Mouse (Mus musculus) forebrain, embryonic 12.5 days (tissue): ENCODE measurements at regions not wholly inside any gene's neighbourhood (a gene's known extent, or its start where the extent isn't known, plus 50 kb on each side); places are given as distances from the start of the nearest gene placed in this dataset.
A peak's percentile ranks its signal among the peaks of the same experiment; 100 is the strongest.

Source experiments
- ATAC-seq: fragments of 200-750 bp; cut with Nextera tagmentation; 2 replicates; pipeline ENCODE4 v1.8.0; 2017; ENCODE audit warnings: moderate TSS enrichment; ENCODE audit not compliant: low FRiP score
- H3K27ac ChIP-seq: fragments of 300-500 bp; sonication (generic); 2 replicates; pipeline ENCODE4 v1.5.1; 2016; ENCODE audit warnings: mild to moderate bottlenecking
- H3K27me3 ChIP-seq: fragments of 300-500 bp; sonication (generic); 2 replicates; pipeline ENCODE4 v1.6.1; 2016; ENCODE audit warnings: mild to moderate bottlenecking
- H3K36me3 ChIP-seq: fragments of 300-500 bp; sonication (generic); replicated peaks from 2 replicates; pipeline ENCODE4 v1.6.1; 2016; ENCODE audit warnings: mild to moderate bottlenecking
- H3K4me1 ChIP-seq: fragments of 300-500 bp; sonication (generic); 2 replicates; pipeline ENCODE4 v1.6.1; 2016
- H3K4me2 ChIP-seq: fragments of 300-500 bp; sonication (generic); 2 replicates; pipeline ENCODE4 v1.6.1; 2016; ENCODE audit warnings: mild to moderate bottlenecking, moderate library complexity
- H3K4me3 ChIP-seq: fragments of 300-500 bp; sonication (generic); replicated peaks from 2 replicates; pipeline ENCODE4 v1.5.1; 2016; ENCODE audit warnings: mild to moderate bottlenecking
- H3K9ac ChIP-seq: fragments of 300-500 bp; sonication (generic); 2 replicates; pipeline ENCODE4 v1.6.1; 2016; ENCODE audit warnings: mild to moderate bottlenecking
- H3K9me3 ChIP-seq: fragments of 300-500 bp; sonication (generic); 2 replicates; pipeline ENCODE4 v1.6.1; 2016
- WGBS: fragments of 180-500 bp; shearing (Covaris S2); methylation state at CpG from one replicate; pipeline ENCODE4 v1.1.7; 2016; 5-methylcytosine and 5-hydroxymethylcytosine counted together

DNA sequence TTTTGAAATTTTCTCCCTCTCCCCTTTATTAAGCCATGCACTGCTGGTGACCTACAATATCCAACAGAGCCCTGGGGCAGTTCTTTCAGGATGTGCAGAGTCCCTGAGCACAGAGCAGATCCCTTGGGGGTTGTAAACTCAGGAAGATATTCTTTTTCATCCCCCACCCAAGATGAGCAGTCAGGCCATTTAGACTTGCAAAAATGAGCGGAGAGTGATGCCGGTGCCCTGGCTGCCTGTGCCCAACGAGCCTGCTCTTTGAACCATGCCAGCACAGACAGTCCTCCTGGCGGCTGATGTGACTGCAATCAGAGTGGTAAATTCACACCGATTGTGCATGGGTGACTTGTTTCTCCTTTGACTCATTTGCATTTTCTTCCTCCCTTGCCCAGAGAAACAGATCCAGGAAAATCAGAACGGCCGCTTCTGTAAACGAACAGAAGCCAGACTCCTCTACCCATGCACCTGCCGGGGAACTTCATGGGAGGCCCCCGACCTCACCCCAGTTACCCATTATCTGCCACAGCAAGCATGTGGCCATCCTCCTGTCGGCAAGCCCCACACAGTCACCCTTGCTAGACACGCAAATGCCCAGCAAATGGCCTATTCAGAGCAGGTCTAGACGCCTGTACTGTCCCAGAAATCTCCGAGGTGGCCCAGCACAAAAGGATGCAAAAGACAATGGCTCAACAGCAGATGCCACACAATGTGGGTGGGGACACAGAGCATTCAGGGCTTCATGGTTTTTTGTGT lies 92.4 kb downstream of the Gm815 start:
- Histone ChIP-seq H3K9me3 (no peaks in the 10 kb centered on the region), H3K9ac (peak overlapping the region; percentile 1; the same call in 1 of the 2 replicates), H3K4me3 (no peak overlapping the region), H3K27me3 (no peaks in the 10 kb centered on the region), H3K4me1 (peaks cover 23% of the 10 kb centered on the region), H3K4me2 (peak overlapping the region; percentile 34), H3K36me3 (no peaks in the 10 kb centered on the region), H3K27ac (peak overlapping the region; percentile 67)
- WGBS: 30% methylated on average over 14 of the region's 14 CpGs
- peak; percentile 80 for ATAC-seq

DNA sequence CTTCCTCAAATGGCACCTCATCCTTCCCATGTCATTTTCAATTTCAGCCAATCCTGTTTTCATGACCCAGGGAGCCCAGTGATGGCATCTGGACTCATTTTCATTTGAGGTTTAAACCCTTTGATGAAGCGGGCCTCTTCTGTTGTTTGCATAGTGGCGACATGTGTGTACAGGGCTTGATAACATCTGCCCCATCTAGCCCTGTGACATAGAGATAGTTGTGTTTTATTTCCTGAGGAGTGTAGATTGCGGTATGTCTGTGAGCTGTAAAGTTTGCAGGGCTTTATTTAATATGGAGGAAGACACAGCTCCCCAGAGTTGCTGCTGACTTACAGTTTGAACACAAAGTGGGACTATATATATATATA lies 92.9 kb downstream of the Gm815 start:
- Histone ChIP-seq H3K9me3 (0 out of 2 replicates have a peak, but pooled peaks cover 3% of the 10 kb centered on the region), H3K4me1 (peaks cover 23% of the 10 kb centered on the region), H3K4me2 (peak overlapping the region; percentile 34; the same call in 1 of the 2 replicates), H3K9ac (no peak overlapping the region), H3K4me3 (no peak overlapping the region), H3K36me3 (no peaks in the 10 kb centered on the region), H3K27ac (peak overlapping the region; percentile 67), H3K27me3 (no peaks in the 10 kb centered on the region)
- no peak for ATAC-seq
- 77% methylated on average over 3 of the region's 3 CpGs for WGBS

DNA sequence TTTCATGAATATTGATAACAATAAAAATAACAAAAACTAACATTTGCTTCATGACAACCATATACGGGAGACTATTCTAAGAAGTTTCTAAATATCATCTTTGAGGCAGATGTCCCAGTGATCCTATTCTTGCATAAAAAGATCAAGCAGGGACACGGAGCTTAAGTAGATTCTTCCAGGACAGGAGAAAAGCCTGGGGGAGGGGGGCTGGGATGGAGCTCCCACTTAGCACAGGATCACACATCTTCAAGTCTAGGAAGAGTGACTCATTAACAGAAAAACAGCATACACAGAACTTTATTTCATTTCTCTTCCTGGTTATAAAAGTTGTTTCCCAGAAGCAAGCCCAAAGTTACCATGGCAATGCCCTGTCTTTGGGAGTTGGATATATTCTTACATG lies 93.6 kb downstream of the Gm815 start:
- H3K4me2 ChIP-seq: no peak overlapping the region
- H3K36me3 ChIP-seq: no peaks in the 10 kb centered on the region
- H3K9ac ChIP-seq: no peak overlapping the region
- no peaks in the 10 kb centered on the region for H3K27me3 ChIP-seq
- H3K4me1 ChIP-seq: peaks cover 23% of the 10 kb centered on the region
- 84% methylated on average over 2 of the region's 2 CpGs for WGBS
- no peak overlapping the region for H3K4me3 ChIP-seq
- no peak overlapping the region for H3K27ac ChIP-seq
- ATAC-seq: no peak
- 0 out of 2 replicates have a peak, but pooled peaks cover 3% of the 10 kb centered on the region for H3K9me3 ChIP-seq

DNA sequence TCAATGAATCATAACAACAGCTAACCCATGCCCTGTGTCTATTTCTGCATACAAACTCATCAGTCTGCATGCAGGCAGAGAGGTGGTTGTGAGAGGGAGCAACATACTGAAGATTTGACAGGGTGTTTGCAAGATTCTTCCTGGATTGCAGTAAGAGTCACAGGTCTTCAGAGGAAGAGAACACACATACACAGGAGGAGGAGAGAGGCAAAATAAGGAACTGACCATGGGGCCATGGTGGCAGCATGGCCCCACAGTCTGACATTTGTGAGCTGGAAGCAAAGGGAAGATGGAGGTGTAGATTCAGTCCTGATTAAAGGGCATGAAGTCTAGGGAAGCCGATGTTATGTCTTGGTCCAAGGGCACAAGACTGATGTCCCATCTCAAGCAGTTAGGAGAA lies 101.0 kb downstream of the Gm815 start:
- Histone ChIP-seq H3K27ac (no peak overlapping the region), H3K4me3 (no peak overlapping the region), H3K4me2 (no peak overlapping the region), H3K9ac (no peak overlapping the region), H3K27me3 (no peaks in the 10 kb centered on the region), H3K36me3 (no peaks in the 10 kb centered on the region), H3K4me1 (no peaks in the 10 kb centered on the region), H3K9me3 (0 out of 2 replicates have a peak, but pooled peaks cover 3% of the 10 kb centered on the region)
- WGBS: 95% methylated on average over 1 of the region's 1 CpGs
- ATAC-seq: no peak

DNA sequence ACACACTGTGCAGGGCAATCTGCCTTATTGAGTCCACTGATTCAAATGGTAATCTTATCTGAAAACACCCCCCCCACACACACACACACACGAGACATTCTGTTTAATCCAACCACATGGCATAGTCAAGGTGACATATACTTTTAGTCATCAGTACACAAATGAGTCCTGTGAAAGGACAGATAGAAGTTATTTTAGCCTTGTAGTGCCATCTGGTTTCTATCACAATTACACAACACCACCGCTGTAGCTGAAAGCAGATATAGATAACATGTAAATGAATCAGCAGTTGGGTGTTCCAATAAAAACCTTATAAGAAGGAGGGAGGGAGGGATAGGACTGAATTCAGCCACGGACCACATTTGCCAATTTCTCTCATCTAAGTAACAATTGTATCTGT lies 101.5 kb downstream of the Gm815 start:
- no peak overlapping the region for H3K4me3 ChIP-seq
- no peak overlapping the region for H3K27ac ChIP-seq
- WGBS: 81% methylated on average over 3 of the region's 3 CpGs

DNA sequence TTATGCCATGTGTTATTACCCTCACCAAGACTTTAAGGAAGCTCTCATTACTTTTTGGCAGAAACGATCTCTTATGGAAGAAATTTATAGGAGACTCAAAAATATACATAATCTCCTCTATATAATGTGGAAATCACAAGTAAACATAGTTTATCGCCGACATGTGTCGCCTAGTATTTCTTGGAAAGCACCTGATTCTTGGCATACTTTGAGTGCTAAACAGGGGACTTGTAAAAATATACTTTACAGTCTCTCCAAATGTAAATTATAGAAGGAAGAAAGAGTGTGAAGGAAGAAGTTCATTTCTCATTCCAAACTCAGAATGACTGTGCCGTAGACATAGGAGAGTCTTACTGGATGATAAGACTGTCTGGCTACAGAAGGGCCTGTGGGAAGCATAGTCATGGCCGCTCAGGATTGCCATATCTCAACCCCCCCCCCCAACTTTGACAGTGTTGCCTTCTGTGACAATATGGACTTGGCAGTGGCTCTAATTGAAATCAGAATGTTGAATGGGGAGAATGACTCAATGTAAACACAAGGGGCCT lies 102.3 kb downstream of the Gm815 start:
- no peak overlapping the region for H3K4me3 ChIP-seq
- H3K27ac ChIP-seq: no peak overlapping the region
- 89% methylated on average over 6 of the region's 6 CpGs for WGBS
- no peaks in the 10 kb centered on the region for H3K27me3 ChIP-seq
- H3K9ac ChIP-seq: no peak overlapping the region
- H3K9me3 ChIP-seq: 0 out of 2 replicates have a peak, but pooled peaks cover 3% of the 10 kb centered on the region
- no peaks in the 10 kb centered on the region for H3K36me3 ChIP-seq
- no peaks in the 10 kb centered on the region for H3K4me1 ChIP-seq
- no peak for ATAC-seq
- H3K4me2 ChIP-seq: no peak overlapping the region

More for the DNA sequence above, 101.5 kb downstream of the Gm815 start:
- Histone ChIP-seq H3K27me3 (no peaks in the 10 kb centered on the region), H3K9me3 (0 out of 2 replicates have a peak, but pooled peaks cover 3% of the 10 kb centered on the region), H3K4me2 (no peak overlapping the region), H3K9ac (no peak overlapping the region), H3K4me1 (no peaks in the 10 kb centered on the region), H3K36me3 (no peaks in the 10 kb centered on the region)
- ATAC-seq: no peak

DNA sequence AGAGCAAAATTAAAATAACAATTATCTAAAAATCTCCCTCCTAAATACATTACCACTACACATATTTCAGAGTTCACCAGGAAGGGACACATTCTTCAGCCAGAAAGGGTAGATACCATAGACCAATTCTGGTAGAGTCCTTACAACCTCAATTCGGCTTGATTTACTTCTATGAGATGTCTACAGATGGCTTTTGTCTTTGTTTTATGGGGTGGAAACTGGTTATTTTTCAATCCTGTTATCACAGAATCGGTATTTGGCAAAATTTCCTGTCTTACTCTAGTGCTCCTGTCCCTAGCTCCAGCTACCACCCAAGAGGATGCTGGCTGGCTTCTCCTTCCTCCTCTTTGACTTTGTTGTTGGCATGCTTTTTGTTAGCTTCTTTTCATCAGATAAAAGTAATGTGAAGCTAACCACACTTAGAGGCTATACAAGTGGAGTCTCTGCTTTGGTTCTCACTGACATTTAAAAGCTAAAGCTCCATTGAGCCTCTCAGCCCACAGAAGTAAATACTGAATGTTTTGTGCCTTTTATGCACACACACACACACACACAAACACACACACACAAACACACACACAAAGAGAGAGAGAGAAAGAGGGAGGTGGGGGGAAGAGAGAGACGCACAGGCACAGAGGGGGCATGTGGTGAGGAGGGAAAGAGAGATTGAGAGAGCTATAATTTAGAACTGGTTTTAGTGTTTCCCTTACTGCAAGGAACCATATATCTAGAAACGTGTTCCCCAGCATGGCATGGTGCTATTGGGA lies 109.1 kb downstream of the Gm815 start:
- Histone ChIP-seq H3K9me3 (no peaks in the 10 kb centered on the region), H3K4me1 (no peaks in the 10 kb centered on the region), H3K9ac (no peak overlapping the region), H3K36me3 (no peaks in the 10 kb centered on the region), H3K4me3 (no peak overlapping the region), H3K27ac (no peak overlapping the region), H3K4me2 (no peak overlapping the region), H3K27me3 (no peaks in the 10 kb centered on the region)
- WGBS: 77% methylated on average over 4 of the region's 4 CpGs
- ATAC-seq: no peak

DNA sequence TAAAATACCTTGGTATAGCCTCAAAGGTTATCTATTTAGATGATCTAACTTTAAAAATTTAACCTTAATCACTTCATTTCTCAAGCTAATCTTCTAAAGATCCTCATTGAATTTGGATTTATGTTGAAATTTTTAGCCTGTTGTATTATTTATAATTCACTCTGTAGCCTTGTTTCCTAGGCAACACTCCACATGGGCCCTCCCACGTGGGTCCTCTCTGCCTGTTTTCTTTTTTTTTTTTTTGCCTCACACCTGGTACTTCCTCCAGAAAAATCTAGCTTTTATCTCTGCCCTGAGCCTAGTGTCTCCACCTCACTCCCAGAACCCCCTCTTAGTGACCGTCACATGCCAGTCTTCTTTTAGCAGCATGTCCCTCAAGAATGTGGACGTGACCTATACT lies 113.9 kb downstream of the Gm815 start:
- WGBS: 79% methylated on average over 3 of the region's 3 CpGs
- Histone ChIP-seq H3K4me1 (no peaks in the 10 kb centered on the region), H3K4me2 (no peak overlapping the region), H3K9ac (no peak overlapping the region), H3K4me3 (no peak overlapping the region), H3K27ac (no peak overlapping the region), H3K27me3 (no peaks in the 10 kb centered on the region), H3K9me3 (no peaks in the 10 kb centered on the region), H3K36me3 (no peaks in the 10 kb centered on the region)
- no peak for ATAC-seq

DNA sequence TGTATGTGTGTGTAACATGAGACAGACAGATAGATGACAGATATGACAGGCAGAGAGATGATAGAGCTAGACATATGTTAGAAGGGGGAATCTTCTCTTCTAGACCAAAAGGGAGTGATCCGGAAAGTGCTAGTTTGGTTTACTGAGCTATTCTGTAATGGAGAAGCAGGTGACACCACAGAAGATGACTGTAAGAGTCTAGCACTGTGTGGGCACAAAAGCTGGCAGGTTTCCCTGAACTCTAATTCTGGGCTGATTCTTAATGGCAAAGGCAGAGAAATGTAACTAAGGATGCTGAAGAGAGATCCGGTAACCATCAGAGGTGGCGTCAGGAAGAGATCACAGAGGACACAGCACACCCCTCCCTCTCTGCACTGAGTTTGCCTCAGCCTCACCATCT lies 136.2 kb downstream of the Gm815 start:
- H3K4me3 ChIP-seq: no peak overlapping the region
- H3K27me3 ChIP-seq: no peaks in the 10 kb centered on the region
- H3K4me2 ChIP-seq: no peak overlapping the region
- 93% methylated on average over 3 of the region's 3 CpGs for WGBS
- H3K9me3 ChIP-seq: no peaks in the 10 kb centered on the region
- no peaks in the 10 kb centered on the region for H3K36me3 ChIP-seq
- H3K9ac ChIP-seq: no peak overlapping the region
- peaks cover 7% of the 10 kb centered on the region; the same call in 1 of the 2 replicates for H3K4me1 ChIP-seq
- H3K27ac ChIP-seq: no peak overlapping the region
- ATAC-seq: no peak

DNA sequence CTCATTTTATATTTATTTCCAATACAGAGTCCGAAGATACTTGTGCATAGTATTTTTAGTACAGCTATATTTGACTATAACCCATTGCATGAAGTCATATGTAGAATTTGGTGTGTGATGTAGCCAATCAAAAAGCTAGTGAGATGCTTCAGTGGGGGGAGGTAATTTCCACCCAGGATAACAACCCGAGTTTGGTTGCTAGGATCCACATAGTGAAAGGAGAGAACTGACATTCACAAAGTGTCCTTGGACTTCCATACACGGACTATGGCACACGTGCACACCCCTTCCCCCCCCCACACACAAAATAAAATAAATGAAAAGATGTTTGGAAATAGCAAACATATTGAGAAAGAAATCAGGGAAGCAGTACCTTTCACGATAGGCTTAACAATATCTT lies 137.2 kb downstream of the Gm815 start:
- no peak overlapping the region for H3K27ac ChIP-seq
- peaks cover 7% of the 10 kb centered on the region; the same call in 1 of the 2 replicates for H3K4me1 ChIP-seq
- ATAC-seq: no peak
- 83% methylated on average over 5 of the region's 5 CpGs for WGBS
- no peak overlapping the region for H3K4me3 ChIP-seq
- H3K36me3 ChIP-seq: no peaks in the 10 kb centered on the region
- H3K9me3 ChIP-seq: no peaks in the 10 kb centered on the region
- H3K9ac ChIP-seq: no peak overlapping the region
- H3K27me3 ChIP-seq: no peaks in the 10 kb centered on the region
- H3K4me2 ChIP-seq: no peak overlapping the region

DNA sequence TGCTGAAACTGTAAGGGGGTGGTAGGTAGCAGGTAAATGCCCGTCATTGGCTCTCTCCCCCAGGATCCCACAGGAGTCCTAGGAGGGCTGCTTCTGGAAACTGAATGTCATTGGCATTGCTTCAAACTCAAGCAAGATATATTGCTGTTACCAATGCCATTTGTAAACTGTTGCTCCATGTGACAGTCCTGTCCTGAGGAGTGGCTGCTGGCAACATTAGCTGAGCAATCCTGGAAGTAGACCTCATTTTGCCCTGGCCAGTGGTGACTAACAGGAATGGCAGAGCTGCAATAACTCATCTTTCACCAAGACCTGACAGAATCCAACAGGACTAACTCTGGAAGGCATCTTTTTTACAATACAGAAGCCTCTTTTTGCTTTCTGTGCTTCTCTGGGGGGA lies 143.2 kb downstream of the Gm815 start:
- Histone ChIP-seq H3K27me3 (no peaks in the 10 kb centered on the region), H3K4me3 (no peak overlapping the region), H3K4me2 (no peak overlapping the region), H3K9me3 (no peaks in the 10 kb centered on the region), H3K36me3 (no peaks in the 10 kb centered on the region), H3K4me1 (peaks cover 4% of the 10 kb centered on the region; the same call in 1 of the 2 replicates), H3K27ac (no peak overlapping the region), H3K9ac (no peak overlapping the region)
- ATAC-seq: no peak
- 78% methylated on average over 1 of the region's 1 CpGs for WGBS

DNA sequence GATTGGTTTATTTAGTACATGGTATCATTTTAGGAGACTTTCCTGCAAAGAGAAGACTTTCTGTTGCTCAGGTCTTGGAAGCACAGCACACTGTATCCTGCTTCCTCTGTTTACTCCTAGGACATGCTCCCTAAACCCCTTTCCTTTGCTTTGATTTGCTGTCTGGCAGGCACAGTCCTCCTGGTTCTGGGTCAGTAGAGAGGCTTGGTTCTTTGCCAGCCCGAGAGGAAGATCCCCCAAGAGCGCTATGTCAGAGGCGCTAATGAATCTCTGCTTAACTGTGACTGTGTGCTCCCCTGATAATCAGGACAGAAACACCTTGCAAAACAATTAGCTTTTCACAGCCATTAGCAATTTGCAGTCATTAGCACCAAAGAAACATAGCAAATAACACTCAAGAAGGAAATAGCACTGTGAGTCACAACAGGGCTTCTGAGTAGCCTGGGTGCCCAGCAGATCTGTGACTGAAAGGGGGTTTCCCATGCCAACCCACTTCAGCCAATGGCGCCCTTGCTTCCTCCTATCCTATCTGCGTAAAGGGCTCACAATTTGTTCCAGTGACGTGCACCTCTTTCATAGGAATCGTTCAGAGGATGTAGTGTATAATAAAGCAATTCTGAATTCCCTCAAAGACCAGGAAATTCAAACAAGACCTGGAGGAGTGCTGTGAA lies 145.5 kb downstream of the Gm815 start:
- peak; percentile 44; the same call in 1 of the 2 replicates for ATAC-seq
- WGBS: 65% methylated on average over 7 of the region's 7 CpGs

More for the DNA sequence above, 145.5 kb downstream of the Gm815 start:
- H3K27ac ChIP-seq: no peak overlapping the region
- no peaks in the 10 kb centered on the region for H3K9me3 ChIP-seq
- no peak overlapping the region for H3K4me3 ChIP-seq
- H3K9ac ChIP-seq: no peak overlapping the region
- H3K4me1 ChIP-seq: peaks cover 4% of the 10 kb centered on the region; the same call in 1 of the 2 replicates
- H3K4me2 ChIP-seq: no peak overlapping the region
- H3K36me3 ChIP-seq: no peaks in the 10 kb centered on the region
- no peaks in the 10 kb centered on the region for H3K27me3 ChIP-seq
